Mouse (Mus musculus): ENCODE data around the gene Ppil1.

GRCm38 (mm10) chr17:29295835-29296234 lies 31.8 kb upstream of the Ppil1 start:
- no peak for TF ChIP-seq CTCF (IDR thresholded peaks at IDR 0.05; ENCODE audit: borderline replicate concordance, insufficient read depth, low read length)
- TF ChIP-seq POLR2A (IDR thresholded peaks at IDR 0.05; ENCODE audit: low read depth, low read length), result no peak

All from embryonic fibroblast, embryonic 13.5 days (primary cell).